Mouse (Mus musculus): ENCODE results near the gene Cdc42bpg. TPM values are rescaled to one million over a fixed set of nuclear protein-coding genes. Genes with fewer than 3 reads are reported as not detected.

Cdc42bpg gene
- polyA plus RNA-seq, 1 experiment from 2014 or later, result 1.2 TPM

GRCm38 (mm10) chr19:6318145-6318544 is 11.9 kb downstream of the Cdc42bpg start:
- H3K27ac ChIP-seq (ENCODE audit: low read depth, low read length), result no peak overlapping the region
- no peak overlapping the region for H3K4me2 ChIP-seq
- DNase-seq (ENCODE audit: low spot score) (no peak), ATAC-seq (replicated peaks; ENCODE audit: low FRiP score) (no peak)
- 92% methylated on average over 12 of the region's 12 CpGs for WGBS
- H3K4me1 ChIP-seq (replicated peaks; ENCODE audit: control insufficient read depth, insufficient read depth, low read length), result 0 out of 2 replicates have a peak, but pooled peaks cover 5% of the 10 kb centered on the region
- no peak overlapping the region for H3K4me3 ChIP-seq (ENCODE audit: low read depth, low read length)
- H3K36me3 ChIP-seq (ENCODE audit: control insufficient read depth, insufficient read depth, low read length), result peaks cover 26% of the 10 kb centered on the region; the same call in 1 of the 2 replicates
- H3K27me3 ChIP-seq (replicated peaks; ENCODE audit: control insufficient read depth, insufficient read depth, low read length), result no peaks in the 10 kb centered on the region
- no peaks in the 10 kb centered on the region for H3K9me3 ChIP-seq (ENCODE audit: control insufficient read depth, low read length)
- no peak overlapping the region for H3K9ac ChIP-seq (ENCODE audit: low read depth, low read length)

GRCm38 (mm10) chr19:6321358-6321757 is 15.1 kb downstream of the Cdc42bpg start:
- H3K36me3 ChIP-seq (ENCODE audit: control insufficient read depth, insufficient read depth, low read length), result peaks cover 21% of the 10 kb centered on the region; the same call in 1 of the 2 replicates
- DNase-seq (ENCODE audit: low spot score) (no peak), ATAC-seq (replicated peaks; ENCODE audit: low FRiP score) (0 out of 2 replicates have a peak, but pooled peaks have one; percentile 29)
- no peak overlapping the region for H3K4me2 ChIP-seq
- H3K9me3 ChIP-seq (ENCODE audit: control insufficient read depth, low read length), result no peaks in the 10 kb centered on the region
- H3K9ac ChIP-seq (ENCODE audit: low read depth, low read length), result no peak overlapping the region
- 0 out of 2 replicates have a peak, but pooled peaks cover 5% of the 10 kb centered on the region for H3K4me1 ChIP-seq (replicated peaks; ENCODE audit: control insufficient read depth, insufficient read depth, low read length)
- no peak overlapping the region for H3K27ac ChIP-seq (ENCODE audit: low read depth, low read length)
- WGBS, result 75% methylated on average over 8 of the region's 8 CpGs
- H3K27me3 ChIP-seq (replicated peaks; ENCODE audit: control insufficient read depth, insufficient read depth, low read length), result no peaks in the 10 kb centered on the region
- no peak overlapping the region for H3K4me3 ChIP-seq (ENCODE audit: low read depth, low read length)

DNA sequence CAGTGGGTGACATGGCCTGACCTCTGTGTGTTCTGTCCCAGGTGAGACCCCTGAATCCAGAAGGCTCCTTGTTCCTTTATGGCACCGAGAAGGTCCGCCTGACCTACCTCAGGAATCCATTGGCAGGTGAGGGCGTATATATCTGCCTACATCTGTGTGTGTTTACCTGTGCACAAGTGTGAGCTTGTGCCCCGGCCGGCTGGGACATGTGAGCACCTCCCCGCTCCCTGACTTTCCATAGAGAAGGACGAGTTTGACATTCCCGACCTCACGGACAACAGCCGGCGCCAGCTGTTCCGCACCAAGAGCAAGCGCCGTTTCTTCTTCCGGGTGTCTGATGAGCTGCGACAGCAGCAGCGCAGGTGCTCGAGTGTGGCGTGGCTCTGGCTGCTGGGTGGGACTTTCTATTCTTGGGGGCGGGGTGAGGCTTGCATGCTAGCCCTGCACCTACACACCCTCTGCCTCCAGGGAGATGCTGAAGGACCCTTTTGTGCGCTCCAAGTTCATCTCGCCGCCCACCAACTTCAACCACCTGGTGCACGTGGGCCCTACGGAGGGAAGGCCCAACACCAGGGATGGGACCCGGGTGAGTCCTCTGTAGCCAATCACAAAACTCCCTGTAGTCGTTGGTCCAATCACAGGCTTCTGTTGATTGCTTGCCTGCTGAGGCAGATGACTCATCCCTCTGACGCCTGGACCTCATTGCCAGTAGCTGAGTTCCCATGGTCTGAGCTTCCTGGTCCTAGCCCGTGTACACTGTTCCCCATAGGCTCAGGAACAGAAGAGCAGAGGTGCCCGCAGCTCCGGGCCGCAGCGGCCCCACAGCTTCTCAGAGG is 15.7 kb downstream of the Cdc42bpg start:
- DNase-seq (ENCODE audit: low spot score) (no peak), ATAC-seq (replicated peaks; ENCODE audit: low FRiP score) (no peak)
- H3K27me3 ChIP-seq (replicated peaks; ENCODE audit: control insufficient read depth, insufficient read depth, low read length), result no peaks in the 10 kb centered on the region
- no peak overlapping the region for H3K9ac ChIP-seq (ENCODE audit: low read depth, low read length)
- no peak overlapping the region for H3K4me3 ChIP-seq (ENCODE audit: low read depth, low read length)
- no peak overlapping the region for H3K27ac ChIP-seq (ENCODE audit: low read depth, low read length)
- peaks cover 15% of the 10 kb centered on the region; the same call in 1 of the 2 replicates for H3K36me3 ChIP-seq (ENCODE audit: control insufficient read depth, insufficient read depth, low read length)
- 0 out of 2 replicates have a peak, but pooled peaks cover 5% of the 10 kb centered on the region for H3K4me1 ChIP-seq (replicated peaks; ENCODE audit: control insufficient read depth, insufficient read depth, low read length)
- no peaks in the 10 kb centered on the region for H3K9me3 ChIP-seq (ENCODE audit: control insufficient read depth, low read length)
- WGBS, result 84% methylated on average over 33 of the region's 33 CpGs
- H3K4me2 ChIP-seq, result no peak overlapping the region

GRCm38 (mm10) chr19:6324751-6325150 is 18.5 kb downstream of the Cdc42bpg start:
- WGBS, result 84% methylated on average over 9 of the region's 9 CpGs
- peaks cover 4% of the 10 kb centered on the region; the same call in 1 of the 2 replicates for H3K36me3 ChIP-seq (ENCODE audit: control insufficient read depth, insufficient read depth, low read length)
- no peak overlapping the region for H3K4me2 ChIP-seq
- H3K27ac ChIP-seq (ENCODE audit: low read depth, low read length), result no peak overlapping the region
- no peaks in the 10 kb centered on the region for H3K9me3 ChIP-seq (ENCODE audit: control insufficient read depth, low read length)
- no peaks in the 10 kb centered on the region for H3K27me3 ChIP-seq (replicated peaks; ENCODE audit: control insufficient read depth, insufficient read depth, low read length)
- H3K4me3 ChIP-seq (ENCODE audit: low read depth, low read length), result no peak overlapping the region
- ATAC-seq (replicated peaks; ENCODE audit: low FRiP score) (no peak), DNase-seq (ENCODE audit: low spot score) (no peak)
- 0 out of 2 replicates have a peak, but pooled peaks cover 5% of the 10 kb centered on the region for H3K4me1 ChIP-seq (replicated peaks; ENCODE audit: control insufficient read depth, insufficient read depth, low read length)
- H3K9ac ChIP-seq (ENCODE audit: low read depth, low read length), result no peak overlapping the region

DNA sequence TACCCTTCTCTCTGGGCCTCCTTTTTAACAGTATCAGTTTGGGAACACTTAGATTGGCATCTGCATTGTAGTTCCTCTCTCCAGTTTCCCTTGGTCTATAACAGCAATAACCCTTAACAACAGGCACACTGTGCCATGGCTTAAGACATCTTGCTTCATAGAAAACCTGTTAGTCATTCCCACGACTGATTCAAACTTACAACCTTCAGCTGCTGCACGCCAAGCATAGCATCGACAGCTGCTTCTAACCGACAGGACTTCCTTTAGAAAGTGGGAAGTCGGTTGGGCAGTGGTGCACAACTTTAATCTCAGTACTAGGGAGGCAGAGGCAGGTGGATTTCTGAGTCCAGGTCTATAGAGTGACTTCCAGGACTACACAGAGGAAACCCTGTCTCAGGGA is 24.9 kb downstream of the Cdc42bpg start:
- Histone ChIP-seq H3K27ac (ENCODE audit: low read depth, low read length) (no peak overlapping the region), H3K4me2 (peak overlapping the region; percentile 60), H3K9me3 (ENCODE audit: control insufficient read depth, low read length) (no peaks in the 10 kb centered on the region), H3K27me3 (replicated peaks; ENCODE audit: control insufficient read depth, insufficient read depth, low read length) (no peaks in the 10 kb centered on the region), H3K36me3 (ENCODE audit: control insufficient read depth, insufficient read depth, low read length) (no peaks in the 10 kb centered on the region), H3K9ac (ENCODE audit: low read depth, low read length) (no peak overlapping the region), H3K4me1 (replicated peaks; ENCODE audit: control insufficient read depth, insufficient read depth, low read length) (peaks cover 9% of the 10 kb centered on the region), H3K4me3 (ENCODE audit: low read depth, low read length) (no peak overlapping the region)
- DNase-seq (ENCODE audit: low spot score), result no peak
- no peak for ATAC-seq (replicated peaks; ENCODE audit: low FRiP score)
- WGBS, result 34% methylated on average over 5 of the region's 5 CpGs

DNA sequence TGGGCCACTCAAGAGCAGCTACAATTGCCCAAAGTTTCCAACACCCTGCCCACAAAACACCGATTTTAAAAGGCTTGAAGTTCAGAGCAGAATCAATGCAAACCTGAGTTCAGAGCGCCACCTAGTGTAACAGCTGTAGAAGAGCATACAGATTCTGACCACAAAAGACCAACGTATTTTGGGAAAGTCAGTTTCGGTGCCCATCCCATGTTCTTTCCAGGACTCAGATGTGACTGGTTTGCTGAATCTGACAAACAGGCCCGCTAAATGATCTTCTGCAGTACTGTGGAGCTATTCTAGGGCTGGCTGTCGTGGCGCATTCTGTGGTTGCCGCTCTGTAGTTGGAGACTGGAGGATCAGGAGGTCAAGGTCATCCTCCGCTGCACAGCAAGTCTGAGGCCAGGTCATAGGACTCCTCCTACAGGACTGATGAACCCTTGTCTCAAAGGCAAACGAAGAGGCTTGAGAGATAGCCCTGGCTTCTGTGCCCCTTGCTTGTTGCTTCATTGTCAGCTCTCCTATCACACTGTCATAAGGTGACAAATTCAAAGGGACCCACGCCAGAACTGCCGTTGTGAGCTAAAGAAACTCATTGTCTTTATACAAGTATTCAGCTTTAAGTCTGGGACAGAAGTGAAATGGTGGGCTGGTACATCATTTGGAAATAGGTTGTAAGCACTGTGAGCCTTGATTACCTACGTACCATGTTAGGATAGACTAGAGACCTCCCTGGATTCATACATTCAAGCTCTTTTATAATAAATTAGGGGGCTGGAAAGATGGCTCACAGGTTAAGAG is 25.7 kb downstream of the Cdc42bpg start:
- WGBS, result 23% methylated on average over 13 of the region's 13 CpGs
- Histone ChIP-seq H3K9me3 (ENCODE audit: control insufficient read depth, low read length) (no peaks in the 10 kb centered on the region), H3K36me3 (ENCODE audit: control insufficient read depth, insufficient read depth, low read length) (no peaks in the 10 kb centered on the region), H3K27me3 (replicated peaks; ENCODE audit: control insufficient read depth, insufficient read depth, low read length) (no peaks in the 10 kb centered on the region), H3K27ac (ENCODE audit: low read depth, low read length) (no peak overlapping the region), H3K9ac (ENCODE audit: low read depth, low read length) (peak overlapping the region; percentile 54; the same call in 1 of the 2 replicates), H3K4me3 (ENCODE audit: low read depth, low read length) (peak overlapping the region; percentile 20; the same call in 1 of the 2 replicates), H3K4me1 (replicated peaks; ENCODE audit: control insufficient read depth, insufficient read depth, low read length) (peaks cover 16% of the 10 kb centered on the region), H3K4me2 (peak overlapping the region; percentile 60)
- ATAC-seq (replicated peaks; ENCODE audit: low FRiP score) (no peak), DNase-seq (ENCODE audit: low spot score) (no peak)

DNA sequence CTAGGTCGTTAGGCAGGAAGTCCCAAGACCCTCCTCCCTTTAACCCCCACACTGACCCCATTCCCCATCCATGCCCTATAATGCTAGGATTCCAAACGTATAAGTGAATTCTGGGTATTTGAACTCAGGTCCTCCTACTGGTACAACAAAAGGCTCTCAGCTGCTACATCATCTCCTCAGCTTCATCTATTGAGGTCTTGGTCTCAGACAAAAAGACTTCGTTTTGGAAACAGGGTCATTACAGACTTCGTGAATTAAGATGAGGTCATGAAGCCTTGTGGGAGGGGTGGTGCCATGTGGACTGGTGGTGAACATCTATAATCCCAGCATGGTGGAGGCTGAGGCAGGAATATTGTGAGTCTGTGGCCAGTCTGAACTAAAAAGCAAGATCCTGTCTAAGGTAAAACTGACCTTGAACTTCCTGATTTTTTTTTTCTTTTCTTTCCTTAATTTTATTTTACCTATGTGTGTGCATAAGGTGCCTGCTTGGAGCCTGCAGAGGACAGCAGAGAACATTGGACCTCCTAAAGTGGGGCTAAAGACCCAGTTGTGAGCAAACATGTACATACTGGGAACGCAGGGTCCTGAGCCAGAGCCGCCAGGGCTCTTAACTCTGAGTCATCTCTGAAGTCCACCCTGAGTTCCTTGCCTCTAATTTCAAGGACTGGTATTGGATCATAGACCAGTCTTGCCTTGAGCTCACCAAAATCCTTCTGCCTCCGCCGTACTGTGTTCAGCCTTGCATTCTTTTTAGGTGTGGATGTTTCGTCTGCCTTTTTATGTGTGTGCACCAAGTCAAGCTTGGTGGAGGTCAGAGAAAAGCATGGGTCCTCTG is 27.7 kb downstream of the Cdc42bpg start:
- WGBS, result 69% methylated on average over 9 of the region's 9 CpGs
- Histone ChIP-seq H3K36me3 (ENCODE audit: control insufficient read depth, insufficient read depth, low read length) (peaks cover 9% of the 10 kb centered on the region), H3K27me3 (replicated peaks; ENCODE audit: control insufficient read depth, insufficient read depth, low read length) (no peaks in the 10 kb centered on the region), H3K4me3 (ENCODE audit: low read depth, low read length) (peak overlapping the region; percentile 89), H3K4me2 (peak overlapping the region; percentile 94), H3K27ac (ENCODE audit: low read depth, low read length) (peak overlapping the region; percentile 74), H3K9me3 (ENCODE audit: control insufficient read depth, low read length) (no peaks in the 10 kb centered on the region), H3K4me1 (replicated peaks; ENCODE audit: control insufficient read depth, insufficient read depth, low read length) (peaks cover 17% of the 10 kb centered on the region), H3K9ac (ENCODE audit: low read depth, low read length) (peak overlapping the region; percentile 70)
- ATAC-seq (replicated peaks; ENCODE audit: low FRiP score), result 0 out of 2 replicates have a peak, but pooled peaks have one; percentile 8
- no peak for DNase-seq (ENCODE audit: low spot score)
